Mouse (Mus musculus) forebrain, embryonic 14.5 days (tissue): ENCODE results near the gene Ppp4r2. TPM values are rescaled to one million over a fixed set of nuclear protein-coding genes. Genes with fewer than 3 reads are reported as not detected.
"Not testable (repeated sequence)": the region's sequence is repeated elsewhere in the genome, so short reads cannot be mapped to it uniquely, and the experiment has no call there.

Source experiments
- ATAC-seq: fragments of 200-750 bp; cut with Nextera tagmentation; 2 replicates; pipeline ENCODE4 v1.8.0; 2017; ENCODE audit warnings: mild to moderate bottlenecking, moderate library complexity
- DNase-seq: peaks from one replicate; pipeline ENCODE4 v3.0.0-alpha.2; 2015; ENCODE audit warnings: low spot score
- H3K27ac ChIP-seq: fragments of 300-500 bp; sonication (generic); 2 replicates; pipeline ENCODE4 v1.5.1; 2014; ENCODE audit warnings: low read depth, mild to moderate bottlenecking, control low read depth, low read length, moderate library complexity
- H3K27me3 ChIP-seq: fragments of 300-500 bp; sonication (generic); replicated peaks from 2 replicates; pipeline ENCODE4 v1.6.1; 2014; ENCODE audit warnings: low read length, control low read depth, mixed read lengths; ENCODE audit not compliant: control insufficient read depth, insufficient read depth
- H3K36me3 ChIP-seq: fragments of 300-500 bp; sonication (generic); 2 replicates; pipeline ENCODE4 v1.6.1; 2014; ENCODE audit warnings: low read length, control low read depth; ENCODE audit not compliant: control insufficient read depth, insufficient read depth
- H3K4me1 ChIP-seq: fragments of 300-500 bp; sonication (generic); 2 replicates; pipeline ENCODE4 v1.6.1; 2014; ENCODE audit warnings: antibody characterized with exemption, low read length, control low read depth; ENCODE audit not compliant: control insufficient read depth, insufficient read depth
- H3K4me2 ChIP-seq: fragments of 300-500 bp; sonication (generic); 2 replicates; pipeline ENCODE4 v1.6.1; 2014; ENCODE audit warnings: mild to moderate bottlenecking, control low read depth, low read length
- H3K4me3 ChIP-seq: fragments of 300-500 bp; sonication (generic); 2 replicates; pipeline ENCODE4 v1.5.1; 2014; ENCODE audit warnings: low read depth, low read length, control low read depth
- H3K9ac ChIP-seq: fragments of 300-500 bp; sonication (generic); 2 replicates; pipeline ENCODE4 v1.6.1; 2014; ENCODE audit warnings: mild to moderate bottlenecking, low read length, control low read depth, moderate library complexity
- H3K9me3 ChIP-seq: fragments of 300-500 bp; sonication (generic); replicated peaks from 2 replicates; pipeline ENCODE4 v1.6.1; 2016; ENCODE audit warnings: low read length, control low read depth, mixed read lengths; ENCODE audit not compliant: control insufficient read depth
- WGBS: fragments of 180-500 bp; shearing (Covaris S2); extraction: QIAGEN DNeasy Blood & Tissue Kit; methylation state at CpG from one replicate; pipeline ENCODE4 v1.1.7; 2014; 5-methylcytosine and 5-hydroxymethylcytosine counted together
- polyA plus RNA-seq: library from polyadenylated mRNA; unstranded; fragments of >200 nt; fragmentation: Nextera tagmentation; extraction: Ambion mirVana; gene quantifications from 2 replicates; pipeline ENCODE4 v1.2.1, GENCODE M21; 2014

Ppp4r2 gene
- polyA plus RNA-seq, 1 experiment from 2014 or later = 25.7 TPM

DNA sequence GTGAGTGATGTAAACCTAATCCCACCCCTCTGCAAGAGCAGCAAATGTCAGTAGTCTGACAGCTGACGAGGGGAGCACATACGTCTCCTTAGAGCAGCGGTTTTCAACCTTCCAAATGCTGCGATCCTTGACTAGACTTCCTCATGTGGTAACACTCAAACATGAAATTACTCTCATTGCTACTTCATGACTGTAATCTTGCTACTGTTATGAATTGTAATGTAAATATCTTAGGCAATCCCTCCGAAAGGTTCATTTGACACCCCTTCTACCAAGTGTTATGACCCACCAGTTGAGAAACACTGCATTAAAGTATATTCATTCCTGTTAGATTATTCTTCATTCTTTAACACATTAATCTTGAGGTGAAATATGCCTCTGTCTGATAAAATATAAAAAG lies 13.8 kb downstream of the Ppp4r2 start:
- Histone ChIP-seq H3K9ac (no peak overlapping the region), H3K27me3 (no peaks in the 10 kb centered on the region), H3K4me3 (no peak overlapping the region), H3K27ac (no peak overlapping the region), H3K4me1 (no peaks in the 10 kb centered on the region), H3K36me3 (peaks cover 23% of the 10 kb centered on the region; the same call in 1 of the 2 replicates), H3K4me2 (no peak overlapping the region), H3K9me3 (no peaks in the 10 kb centered on the region)
- WGBS = 92% methylated on average over 5 of the region's 5 CpGs
- DNase-seq = no peak
- no peak for ATAC-seq

DNA sequence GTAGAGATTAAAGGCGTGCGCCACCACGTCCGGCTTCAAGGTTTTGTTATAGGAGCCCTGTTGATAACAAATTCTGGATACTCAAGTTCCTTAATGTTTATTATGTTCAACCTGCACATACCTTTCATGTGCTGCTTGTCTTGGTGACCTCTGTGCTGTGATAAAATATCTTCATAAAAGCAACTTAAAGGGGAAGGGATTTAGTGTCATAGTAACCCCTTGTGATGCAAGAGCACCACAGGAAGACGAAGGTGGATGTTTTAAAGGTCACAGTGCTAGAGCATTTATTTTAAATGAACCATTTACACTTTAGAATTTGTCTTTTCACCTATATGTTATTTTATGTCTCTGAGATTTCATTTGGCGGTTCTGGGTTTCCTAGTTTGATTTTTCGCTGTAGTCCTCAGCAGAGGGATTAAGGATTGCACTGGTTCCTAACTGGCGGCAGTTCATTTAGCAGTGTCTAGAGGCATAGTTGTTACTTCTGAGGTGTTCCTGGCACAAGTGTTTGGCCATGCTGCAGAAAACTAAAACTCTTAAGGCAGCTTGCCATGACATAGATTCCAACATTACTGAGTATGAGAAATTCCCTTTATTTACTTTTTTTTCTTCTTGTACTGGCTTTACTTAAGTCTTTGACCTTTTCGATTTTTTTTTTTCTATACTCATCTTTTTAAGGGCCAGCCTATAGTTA lies 15.4 kb downstream of the Ppp4r2 start:
- Histone ChIP-seq H3K27me3 (no peaks in the 10 kb centered on the region), H3K9ac (no peak overlapping the region), H3K4me2 (no peak overlapping the region), H3K36me3 (peaks cover 26% of the 10 kb centered on the region), H3K4me3 (no peak overlapping the region), H3K4me1 (no peaks in the 10 kb centered on the region), H3K9me3 (no peaks in the 10 kb centered on the region), H3K27ac (no peak overlapping the region)
- 92% methylated on average over 9 of the region's 9 CpGs for WGBS
- DNase-seq = no peak
- ATAC-seq = no peak

DNA sequence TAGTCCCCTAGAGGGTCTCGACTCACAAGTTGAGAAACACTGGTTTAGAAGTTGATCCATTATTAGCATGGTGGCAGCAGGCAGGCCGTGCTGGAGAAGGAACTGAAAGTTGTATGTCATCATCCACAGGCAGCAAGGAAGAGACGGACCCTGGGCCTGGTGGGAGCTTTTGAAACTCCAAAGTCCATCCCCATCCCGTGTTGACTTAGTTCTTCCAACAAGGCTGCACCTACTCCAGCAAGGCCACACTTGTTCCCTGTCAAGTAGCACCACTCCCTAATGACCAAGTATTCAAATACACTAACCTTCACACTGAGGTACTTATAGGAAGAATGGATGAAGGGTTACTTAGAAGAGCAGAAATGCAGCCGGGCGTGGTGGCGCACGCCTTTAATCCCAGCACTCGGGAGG lies 17.3 kb downstream of the Ppp4r2 start:
- Histone ChIP-seq H3K4me3 (no peak overlapping the region), H3K4me2 (no peak overlapping the region), H3K9me3 (no peaks in the 10 kb centered on the region), H3K36me3 (peaks cover 23% of the 10 kb centered on the region), H3K27ac (no peak overlapping the region), H3K9ac (no peak overlapping the region), H3K27me3 (no peaks in the 10 kb centered on the region), H3K4me1 (no peaks in the 10 kb centered on the region)
- WGBS = 92% methylated on average over 9 of the region's 9 CpGs
- ATAC-seq = no peak
- DNase-seq = no peak

DNA sequence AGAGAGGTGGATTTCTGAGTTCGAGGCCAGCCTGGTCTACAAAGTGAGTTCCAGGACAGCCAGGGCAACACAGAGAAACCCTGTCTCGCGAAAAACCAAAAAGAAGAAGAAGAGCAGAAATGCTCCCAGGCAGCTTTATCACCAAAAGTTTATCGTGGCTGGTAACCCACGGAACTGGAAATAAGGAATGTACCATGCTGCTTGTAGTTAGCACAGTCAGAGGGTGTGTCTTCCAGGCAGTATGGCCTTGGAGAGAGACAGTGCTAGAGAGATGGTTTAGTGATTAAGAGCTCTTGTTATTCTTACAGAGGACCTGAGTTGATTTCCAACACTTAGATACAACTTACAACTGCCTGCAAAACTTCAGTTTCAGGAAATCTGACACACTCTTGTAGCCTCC lies 17.7 kb downstream of the Ppp4r2 start:
- H3K9ac ChIP-seq = no peak overlapping the region
- no peak for DNase-seq
- WGBS = 96% methylated on average over 5 of the region's 5 CpGs
- H3K4me3 ChIP-seq = no peak overlapping the region
- no peaks in the 10 kb centered on the region for H3K27me3 ChIP-seq
- no peak for ATAC-seq
- no peak overlapping the region for H3K27ac ChIP-seq
- peaks cover 20% of the 10 kb centered on the region for H3K36me3 ChIP-seq
- no peaks in the 10 kb centered on the region for H3K9me3 ChIP-seq
- H3K4me1 ChIP-seq = no peaks in the 10 kb centered on the region
- no peak overlapping the region for H3K4me2 ChIP-seq

DNA sequence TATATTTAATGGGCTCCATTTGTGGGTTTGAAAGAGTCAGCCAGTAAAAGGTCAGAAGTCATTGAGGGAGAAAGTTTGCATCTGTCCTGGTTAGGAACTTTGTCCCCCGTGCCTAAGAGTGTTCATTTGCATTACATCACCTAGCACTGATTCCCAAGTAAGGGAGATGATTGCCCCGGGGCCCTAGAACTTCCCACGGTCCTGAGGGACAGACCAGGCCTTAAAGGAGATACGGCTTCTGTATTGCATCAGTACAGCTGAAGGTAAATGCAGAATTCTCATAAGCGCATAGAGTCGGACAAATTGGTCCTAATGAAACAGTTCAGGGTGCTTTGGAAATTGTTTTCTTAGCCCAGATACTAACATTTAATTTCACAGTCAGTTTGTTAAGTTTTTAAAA lies 31.9 kb downstream of the Ppp4r2 start:
- DNase-seq (no peak), ATAC-seq (no peak)
- Histone ChIP-seq H3K27ac (no peak overlapping the region), H3K4me1 (no peaks in the 10 kb centered on the region), H3K36me3 (peaks cover 28% of the 10 kb centered on the region), H3K9me3 (no peaks in the 10 kb centered on the region), H3K4me3 (no peak overlapping the region), H3K27me3 (no peaks in the 10 kb centered on the region), H3K9ac (no peak overlapping the region), H3K4me2 (no peak overlapping the region)
- 85% methylated on average over 6 of the region's 6 CpGs for WGBS

DNA sequence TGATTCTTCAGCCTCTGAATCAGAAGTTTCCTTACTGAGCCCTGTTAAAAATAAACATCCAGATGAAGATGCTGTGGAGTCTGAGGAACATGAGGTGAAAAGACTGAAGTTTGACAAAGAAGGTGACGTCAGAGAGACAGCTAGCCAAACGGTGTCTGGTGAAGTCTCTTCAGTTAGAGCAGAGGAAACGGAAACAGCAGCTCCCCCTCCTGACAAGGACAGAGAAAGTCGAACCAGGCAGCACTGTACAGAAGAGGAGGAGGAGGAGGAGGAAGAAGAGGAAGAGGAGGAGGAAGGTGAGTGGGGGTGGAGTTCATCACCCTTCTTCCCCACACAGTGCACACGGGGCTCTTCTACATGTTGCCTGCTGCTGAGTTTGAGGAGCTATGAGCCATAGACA lies 32.4 kb downstream of the Ppp4r2 start:
- H3K9ac ChIP-seq, H3K9me3 ChIP-seq, DNase-seq, H3K4me2 ChIP-seq, ATAC-seq, H3K27me3 ChIP-seq, H3K4me1 ChIP-seq, H3K4me3 ChIP-seq, H3K27ac ChIP-seq: not testable (repeated sequence)
- WGBS = 54% methylated on average over 5 of the region's 5 CpGs
- peaks cover 26% of the 10 kb centered on the region for H3K36me3 ChIP-seq

DNA sequence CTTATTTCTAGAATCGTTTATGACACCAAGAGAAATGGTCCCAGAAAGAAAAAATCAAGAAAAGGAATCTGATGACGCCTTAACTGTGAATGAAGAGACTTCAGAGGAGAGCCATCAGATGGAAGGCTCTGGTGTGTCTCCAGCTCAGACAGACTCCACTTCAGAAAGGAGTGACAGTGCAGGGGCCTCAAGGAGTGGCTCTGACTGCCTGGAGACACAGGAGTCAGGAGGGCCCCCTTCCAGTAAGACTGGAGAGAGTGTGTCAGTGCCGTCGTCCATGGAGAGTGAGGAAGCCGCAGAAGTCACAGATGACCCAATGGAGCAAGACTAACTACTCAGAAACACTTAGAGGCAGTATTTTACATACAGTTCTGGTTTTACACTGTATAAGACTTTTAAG lies 32.8 kb downstream of the Ppp4r2 start:
- H3K27me3 ChIP-seq, ATAC-seq, H3K4me1 ChIP-seq, H3K4me3 ChIP-seq, H3K9me3 ChIP-seq, H3K9ac ChIP-seq, DNase-seq, H3K27ac ChIP-seq, H3K4me2 ChIP-seq: not testable (repeated sequence)
- H3K36me3 ChIP-seq = peaks cover 26% of the 10 kb centered on the region
- WGBS = 88% methylated on average over 5 of the region's 5 CpGs

DNA sequence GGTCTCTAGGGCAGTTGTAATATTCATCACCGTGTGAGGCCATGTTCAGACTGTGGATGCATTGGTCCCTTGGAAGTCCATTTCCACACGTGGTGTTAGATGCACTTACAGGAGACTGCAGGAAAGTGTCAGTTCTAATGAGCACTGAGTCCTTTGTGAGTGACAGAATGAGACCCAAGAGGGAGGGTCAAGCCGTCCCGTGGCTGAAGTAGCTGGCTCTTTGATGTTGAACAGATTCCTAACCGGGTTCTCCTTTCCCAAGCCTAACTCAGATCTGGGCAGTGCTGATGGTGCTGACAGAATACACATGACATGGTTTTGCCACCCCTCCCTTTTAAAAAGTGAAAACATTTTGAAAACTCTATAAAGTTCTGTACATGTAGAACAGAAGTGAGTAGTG lies 35.4 kb downstream of the Ppp4r2 start:
- Histone ChIP-seq H3K4me2 (no peak overlapping the region), H3K36me3 (peaks cover 13% of the 10 kb centered on the region), H3K4me3 (no peak overlapping the region), H3K9ac (no peak overlapping the region), H3K27me3 (no peaks in the 10 kb centered on the region), H3K9me3 (no peaks in the 10 kb centered on the region), H3K4me1 (no peaks in the 10 kb centered on the region), H3K27ac (no peak overlapping the region)
- DNase-seq (no peak), ATAC-seq (no peak)
- 30% methylated on average over 5 of the region's 5 CpGs for WGBS

DNA sequence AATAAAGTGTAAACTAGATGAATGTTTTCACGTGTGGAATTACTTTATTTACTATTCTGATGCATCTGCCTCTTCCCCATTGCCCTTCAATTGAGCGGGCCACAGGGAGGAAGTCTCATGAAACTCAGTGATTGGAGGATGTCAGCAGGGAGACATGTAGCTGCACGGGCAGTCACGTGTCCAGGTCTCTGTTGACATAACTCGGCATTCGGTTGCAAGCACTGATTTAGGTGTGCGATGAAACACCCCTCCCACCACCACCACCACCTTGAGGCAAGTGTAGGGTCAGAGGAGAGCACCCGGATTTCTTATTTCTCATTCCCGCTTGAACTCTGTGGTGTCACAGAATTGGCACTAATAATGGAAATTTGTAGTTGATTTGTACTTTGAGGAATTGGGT lies 36.5 kb downstream of the Ppp4r2 start:
- Histone ChIP-seq H3K4me3 (no peak overlapping the region), H3K4me2 (no peak overlapping the region), H3K27me3 (no peaks in the 10 kb centered on the region), H3K9me3 (no peaks in the 10 kb centered on the region), H3K27ac (no peak overlapping the region), H3K36me3 (peaks cover 8% of the 10 kb centered on the region), H3K4me1 (no peaks in the 10 kb centered on the region), H3K9ac (no peak overlapping the region)
- ATAC-seq (no peak), DNase-seq (no peak)
- 86% methylated on average over 9 of the region's 9 CpGs for WGBS
